Mouse (Mus musculus) urinary bladder, postnatal 14 days (tissue): ENCODE results near the gene Pou2f1.

Experiments used
- DNase-seq: peaks from one replicate; pipeline ENCODE4 v3.0.0; 2021; ENCODE audit warnings: low spot score

Gene Pou2f1

GRCm38 (mm10) chr1:166002520-166003155 is at the start of gene Pou2f1:
Pou2f1 (minus strand) TSS chr1:166002678.
- peak; percentile 96 for DNase-seq

GRCm38 (mm10) chr1:166049046-166049827 is 46.8 kb upstream of the Pou2f1 start:
- DNase-seq = no peak

- DNase-seq = no peak
These were observed 45.9 kb upstream of the Pou2f1 start for GRCm38 (mm10) chr1:166048230-166048911.

GRCm38 (mm10) chr1:166047505-166048170 is 45.2 kb upstream of the Pou2f1 start:
- DNase-seq = no peak

- DNase-seq = no peak
These were observed 43.4 kb upstream of the Pou2f1 start for GRCm38 (mm10) chr1:166045894-166046197.

- DNase-seq = peak; percentile 7
These were observed 42.8 kb upstream of the Pou2f1 start for GRCm38 (mm10) chr1:166045060-166045893.

- DNase-seq = no peak
These were observed 41.1 kb upstream of the Pou2f1 start for GRCm38 (mm10) chr1:166043451-166044149.

- no peak for DNase-seq
These were observed 39.0 kb upstream of the Pou2f1 start for GRCm38 (mm10) chr1:166041501-166041900.

- no peak for DNase-seq
These were observed 36.4 kb upstream of the Pou2f1 start for GRCm38 (mm10) chr1:166038731-166039332.

- no peak for DNase-seq
These were observed 32.6 kb upstream of the Pou2f1 start for GRCm38 (mm10) chr1:166035045-166035444.

- no peak for DNase-seq
These were observed 29.4 kb upstream of the Pou2f1 start for GRCm38 (mm10) chr1:166031673-166032547.

GRCm38 (mm10) chr1:166023981-166024380 is 21.5 kb upstream of the Pou2f1 start:
- DNase-seq = no peak

GRCm38 (mm10) chr1:166017203-166017602 is 14.7 kb upstream of the Pou2f1 start:
- DNase-seq = no peak

- DNase-seq = no peak
These were observed 13.8 kb upstream of the Pou2f1 start for GRCm38 (mm10) chr1:166016306-166016705.

- DNase-seq = no peak
These were observed 12.1 kb upstream of the Pou2f1 start for GRCm38 (mm10) chr1:166014530-166014929.

GRCm38 (mm10) chr1:166010106-166010505 is 7.6 kb upstream of the Pou2f1 start:
- DNase-seq = no peak

GRCm38 (mm10) chr1:166008634-166009350 is 6.3 kb upstream of the Pou2f1 start:
- DNase-seq = no peak

GRCm38 (mm10) chr1:166007026-166007425 is 4.5 kb upstream of the Pou2f1 start:
- DNase-seq = no peak
